Mouse (Mus musculus) lung, postnatal 0 days (tissue): ENCODE data around the gene Rps21.

Experiments used
- CTCF ChIP-seq: IDR thresholded peaks from 2 replicates; pipeline ENCODE4 v1.5.1; 2016; ENCODE audit warnings: antibody characterized with exemption, mild to moderate bottlenecking
- EP300 ChIP-seq: IDR thresholded peaks from 2 replicates; pipeline ENCODE4 v1.6.1; 2016; ENCODE audit warnings: antibody characterized with exemption, mild to moderate bottlenecking, control low read depth

GRCm38 (mm10) chr2:180262891-180263290 is 5.7 kb downstream of the Rps21 start:
- no peak for TF ChIP-seq EP300
- no peak for TF ChIP-seq CTCF
